Mouse (Mus musculus) neutrophil, adult 65 days (primary cell): Measurements from ENCODE around the gene Son. TPM values are rescaled to one million over a fixed set of nuclear protein-coding genes. Genes with fewer than 3 reads are reported as not detected.

Experiments
- total RNA-seq: library from RNA; stranded (reverse); gene quantifications from 2 replicates; pipeline ENCODE4 v1.2.4, GENCODE M21; 2023

The Son gene
- 396 and 530 TPM in 2 replicates for total RNA-seq

DNA sequence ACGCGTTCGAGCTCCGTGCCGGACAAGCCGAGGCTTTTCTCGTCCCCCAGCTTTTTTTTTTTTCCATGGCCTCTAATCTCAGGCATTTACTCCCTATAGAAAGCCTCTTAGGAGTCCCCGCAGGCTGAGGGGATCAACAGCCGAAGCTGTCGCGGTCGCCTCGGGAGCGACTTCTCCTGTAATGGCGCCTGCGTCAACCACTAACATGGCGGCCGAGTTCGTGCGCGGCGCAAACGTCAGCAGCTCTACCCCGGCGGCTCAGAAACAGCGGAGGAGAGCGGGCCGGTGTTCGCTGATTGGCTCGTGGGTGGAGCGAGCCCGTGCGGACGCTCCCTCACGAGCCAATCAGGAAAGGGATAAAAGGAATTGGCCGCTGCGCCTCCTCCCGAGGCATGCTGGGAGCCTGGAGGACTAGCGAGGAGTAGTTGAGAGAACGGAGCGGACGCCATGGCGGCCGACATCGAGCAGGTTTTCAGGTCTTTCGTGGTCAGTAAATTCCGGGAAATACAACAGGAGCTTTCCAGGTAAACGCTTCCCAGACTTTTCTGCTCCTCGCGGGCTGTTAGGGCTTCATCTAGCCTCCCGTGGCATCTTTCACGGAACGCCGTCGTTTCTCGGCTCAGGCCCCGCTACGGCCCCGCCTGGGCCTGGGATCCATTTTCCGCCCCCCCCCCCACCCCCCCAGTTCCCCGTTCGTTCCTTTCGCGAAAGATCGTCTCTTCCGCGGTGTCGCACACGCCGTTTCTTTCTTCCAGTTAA is at the start of gene Son:
Gene Son (plus strand): TSS at position 46 of the 759 bp plus-strand sequence.

DNA sequence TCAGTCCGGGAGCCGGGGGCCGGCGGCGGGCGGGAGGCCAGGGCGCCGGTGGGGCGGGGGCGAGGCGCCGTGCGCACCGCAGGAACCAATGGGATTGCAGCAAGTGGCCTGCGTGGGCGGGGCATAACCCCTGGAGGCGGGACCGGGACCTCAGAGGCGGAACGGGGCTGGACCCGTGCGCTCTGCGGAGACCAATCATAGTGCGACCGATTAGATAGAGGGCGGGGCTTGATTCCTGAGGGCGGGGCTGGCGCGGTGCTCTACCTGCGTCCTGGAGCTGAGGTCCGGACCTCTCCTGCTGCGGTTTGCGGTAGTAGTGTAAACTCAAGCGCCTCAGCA is 49.7 kb upstream of the Son start, which contains the start of gene Tmem50b:
Gene Tmem50b (minus strand): TSS at position 129 of the 339 bp plus-strand sequence.

DNA sequence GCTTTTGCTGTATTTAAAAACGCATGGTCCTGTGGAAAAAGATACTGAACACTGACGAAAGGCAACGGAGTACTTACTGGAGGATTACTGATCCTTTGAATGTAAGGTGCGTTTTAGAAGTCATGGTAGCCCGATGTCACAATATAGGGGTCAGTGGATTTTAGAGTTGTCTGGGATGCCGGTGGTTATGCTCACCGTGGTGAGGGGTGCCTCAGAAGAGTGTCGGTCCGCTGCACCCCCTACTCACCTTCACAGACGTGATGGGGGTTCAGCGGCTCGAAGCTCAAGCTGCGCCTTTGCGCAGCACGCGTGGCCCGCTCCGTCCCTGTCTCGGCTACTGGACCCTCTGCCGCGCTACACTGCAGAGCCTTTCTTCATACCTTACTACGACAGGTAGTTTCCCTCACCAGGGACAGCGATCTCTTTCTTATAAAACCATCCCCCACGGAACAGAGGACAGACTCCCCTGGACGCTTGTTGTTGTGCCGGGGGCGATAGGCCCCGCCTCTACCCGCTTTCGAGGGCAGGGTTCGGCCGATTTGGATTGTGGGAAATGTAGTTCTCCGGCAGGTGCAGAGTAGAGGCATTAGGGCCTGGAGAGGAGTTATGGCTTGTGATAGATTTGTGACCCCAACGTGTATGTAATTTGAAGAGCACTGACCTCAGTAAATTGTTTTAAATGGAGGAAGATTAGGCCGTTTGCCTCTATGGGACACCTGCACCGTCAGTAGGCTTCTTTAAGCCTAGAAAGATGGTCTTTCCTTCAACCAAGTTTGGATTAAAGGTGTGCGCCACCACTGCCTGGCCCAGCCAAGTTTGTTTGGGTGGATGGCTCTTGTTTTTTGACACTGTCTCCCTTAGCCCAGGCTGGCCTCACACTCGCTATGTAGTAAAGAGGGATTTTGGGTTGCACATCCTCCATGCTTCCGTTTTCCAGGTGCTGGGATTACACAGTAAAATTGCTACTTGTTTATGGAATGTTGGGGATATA is 28.5 kb upstream of the Son start, which contains the start of gene Dnajc28:
Gene Dnajc28 (minus strand): TSS at position 516 of the 991 bp plus-strand sequence.

GRCm38 (mm10) chr16:91646681-91647419 is 456 bp upstream of the Son start, which contains the start of gene Gart:
Gene Gart, minus strand, starts transcription at chr16:91646952.

DNA sequence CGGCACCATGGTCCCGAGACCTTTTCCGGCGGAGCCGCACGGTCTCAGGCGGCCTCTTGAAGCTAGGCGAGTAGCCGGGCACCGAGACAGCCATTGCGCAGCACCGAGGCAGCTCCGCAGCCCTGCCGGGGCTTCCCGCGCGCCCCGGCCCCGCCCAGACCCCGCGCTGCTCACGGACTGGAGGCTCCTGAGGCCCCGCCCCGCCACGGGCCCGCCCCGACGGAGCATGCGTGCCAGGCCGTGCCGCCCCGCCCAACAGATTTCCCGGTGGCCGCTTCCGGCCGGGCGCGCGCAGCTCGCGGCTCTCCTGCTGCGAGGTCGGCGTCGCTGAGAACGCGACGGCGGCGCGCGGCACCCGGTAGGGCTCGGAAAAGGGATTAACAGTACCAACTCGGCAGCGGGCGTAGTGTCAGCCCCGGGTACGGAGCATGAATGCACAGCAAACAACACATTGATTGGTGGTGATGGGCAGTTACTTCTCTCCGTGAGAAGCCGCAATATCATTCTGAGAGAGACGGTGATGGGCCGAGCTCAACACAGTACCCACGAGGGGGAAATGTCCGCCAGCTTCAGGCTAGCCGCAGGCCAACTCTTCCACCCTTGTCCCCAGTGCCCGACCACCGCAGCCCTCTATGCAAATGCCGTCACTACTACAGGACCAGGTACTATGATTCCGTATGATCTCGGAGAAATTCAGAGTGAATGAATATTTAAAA is 41.5 kb downstream of the Son start, which contains the start of gene Donson:
Gene Donson (minus strand): TSS at position 152 of the 716 bp plus-strand sequence.

GRCm38 (mm10) chr16:91728123-91729065 is 81.1 kb downstream of the Son start, which contains the start of gene Cryzl1:
Gene Cryzl1, minus strand, starts transcription at chr16:91728975.

Other genes with a start within 250 kb of the Son start
- gene Il10rb, start 241.3 kb upstream of the Son start, total RNA-seq = 72.8 and 76.9 TPM in 2 replicates
- gene Ifnar1, start 162.3 kb upstream of the Son start, total RNA-seq = 87.2 and 88.5 TPM in 2 replicates
- 70.6 and 86.9 TPM in 2 replicates for gene Ifngr2, start 100.4 kb upstream of the Son start, total RNA-seq
- 67.7 and 77.7 TPM in 2 replicates for gene Tmem50b, start 49.7 kb upstream of the Son start, total RNA-seq
- 1.2 and 1.4 TPM in 2 replicates for gene Dnajc28, start 28.5 kb upstream of the Son start, total RNA-seq
- gene Gart, start 554 bp upstream of the Son start, total RNA-seq = 31.4 and 36.9 TPM in 2 replicates
- 16.7 and 25.7 TPM in 2 replicates for gene Donson, start 41.3 kb downstream of the Son start, total RNA-seq
- 26.1 and 31.7 TPM in 2 replicates for gene Cryzl1, start 81.5 kb downstream of the Son start, total RNA-seq
- 13.1 and 16.3 TPM in 2 replicates for gene Itsn1, start 81.8 kb downstream of the Son start, total RNA-seq